Mouse (Mus musculus): ENCODE results near the gene Mthfr.

Gene Mthfr

GRCm38 (mm10) chr4:148038600-148039253 lies at the start of gene Mthfr, which contains the start of gene Clcn6:
Gene Mthfr (plus strand): TSS chr4:148039077.
Gene Clcn6 (minus strand): TSS chr4:148038821.
- peak; percentile 73 for DNase-seq (ENCODE audit: extremely low read depth, low read depth, low spot score)

- DNase-seq (ENCODE audit: extremely low read depth, low read depth, low spot score) = no peak
Observed at GRCm38 (mm10) chr4:147993571-147994095, 45.2 kb upstream of the Mthfr start.

GRCm38 (mm10) chr4:147995311-147995710 lies 43.6 kb upstream of the Mthfr start:
- no peak for DNase-seq (ENCODE audit: extremely low read depth, low read depth, low spot score)

GRCm38 (mm10) chr4:148000202-148000772 lies 38.6 kb upstream of the Mthfr start, which contains the start of gene Nppa:
Gene Nppa (plus strand): TSS chr4:148000722.
- no peak for DNase-seq (ENCODE audit: extremely low read depth, low read depth, low spot score)

- DNase-seq (ENCODE audit: extremely low read depth, low read depth, low spot score) = no peak
Observed at GRCm38 (mm10) chr4:148001013-148001789, 37.7 kb upstream of the Mthfr start.

- DNase-seq (ENCODE audit: extremely low read depth, low read depth, low spot score) = no peak
Observed at GRCm38 (mm10) chr4:148001866-148002265, 37.0 kb upstream of the Mthfr start.

GRCm38 (mm10) chr4:148004361-148004760 lies 34.5 kb upstream of the Mthfr start:
- no peak for DNase-seq (ENCODE audit: extremely low read depth, low read depth, low spot score)

- no peak for DNase-seq (ENCODE audit: extremely low read depth, low read depth, low spot score)
Observed at GRCm38 (mm10) chr4:148008412-148008811, 30.5 kb upstream of the Mthfr start.

- DNase-seq (ENCODE audit: extremely low read depth, low read depth, low spot score) = no peak
Observed at GRCm38 (mm10) chr4:148009641-148010040, 29.2 kb upstream of the Mthfr start.

- no peak for DNase-seq (ENCODE audit: extremely low read depth, low read depth, low spot score)
Observed at GRCm38 (mm10) chr4:148011332-148011731, 27.5 kb upstream of the Mthfr start.

GRCm38 (mm10) chr4:148012216-148012615 lies 26.7 kb upstream of the Mthfr start:
- no peak for DNase-seq (ENCODE audit: extremely low read depth, low read depth, low spot score)

- no peak for DNase-seq (ENCODE audit: extremely low read depth, low read depth, low spot score)
Observed at GRCm38 (mm10) chr4:148015418-148015817, 23.5 kb upstream of the Mthfr start.

GRCm38 (mm10) chr4:148016981-148017380 lies 21.9 kb upstream of the Mthfr start:
- DNase-seq (ENCODE audit: extremely low read depth, low read depth, low spot score) = no peak

- DNase-seq (ENCODE audit: extremely low read depth, low read depth, low spot score) = no peak
Observed at GRCm38 (mm10) chr4:148018410-148018809, 20.5 kb upstream of the Mthfr start.

GRCm38 (mm10) chr4:148024003-148024402 lies 14.9 kb upstream of the Mthfr start:
- no peak for DNase-seq (ENCODE audit: extremely low read depth, low read depth, low spot score)

- no peak for DNase-seq (ENCODE audit: extremely low read depth, low read depth, low spot score)
Observed at GRCm38 (mm10) chr4:148029297-148029696, 9.6 kb upstream of the Mthfr start.

- no peak for DNase-seq (ENCODE audit: extremely low read depth, low read depth, low spot score)
Observed at GRCm38 (mm10) chr4:148030506-148030905, 8.4 kb upstream of the Mthfr start.

GRCm38 (mm10) chr4:148033858-148034410 lies 4.9 kb upstream of the Mthfr start:
- no peak for DNase-seq (ENCODE audit: extremely low read depth, low read depth, low spot score)

- no peak for DNase-seq (ENCODE audit: extremely low read depth, low read depth, low spot score)
Observed at GRCm38 (mm10) chr4:148035440-148035839, 3.4 kb upstream of the Mthfr start.

- no peak for DNase-seq (ENCODE audit: extremely low read depth, low read depth, low spot score)
Observed at GRCm38 (mm10) chr4:148038079-148038599, 738 bp upstream of the Mthfr start.
